33 mouse cellular contexts compared by ENCODE assay signal in genomic region chr2:73266623-73267022, GRCm38 (mm10). TPM values are rescaled to one million over a fixed set of nuclear protein-coding genes. Genes with fewer than 3 reads are reported as not detected.
"Had no signal": no experiment of that assay in that cellular context is flagged by ENCODE, and none has a peak within 500 bp of the region (broad histone marks: within the 10 kb centered on the region; RNA-seq: fewer than 3 reads in every experiment).

No protein-coding gene starts in this region.

- H3K9ac ChIP-seq: heart, embryonic 13.5 days; heart, embryonic 15.5 days; hindbrain, embryonic 13.5 days; hindbrain, embryonic 15.5 days; kidney, embryonic 15.5 days; limb, embryonic 13.5 days; limb, embryonic 15.5 days had no signal

- H3K4me3 ChIP-seq: heart, adult 2 months; heart, embryonic 13.5 days; heart, embryonic 15.5 days; hindbrain, embryonic 13.5 days; hindbrain, embryonic 15.5 days; kidney, embryonic 15.5 days; limb, embryonic 13.5 days; limb, embryonic 15.5 days had no signal

- H3K27ac ChIP-seq: heart, adult 2 months; heart, embryonic 13.5 days; heart, embryonic 15.5 days; hindbrain, embryonic 13.5 days; hindbrain, embryonic 15.5 days; hindbrain, postnatal 0 days; kidney, embryonic 15.5 days; kidney, postnatal 0 days; limb, embryonic 13.5 days; limb, embryonic 15.5 days had no signal

- DNase-seq: gastrocnemius, postnatal 14 days; gastrocnemius, postnatal 36 days; heart, adult 11 months; heart, adult 2 months; heart, postnatal 14 days; heart, postnatal 36 days; kidney, adult 11 months; kidney, adult 2 months; kidney, adult 9 months; kidney, postnatal 14 days; kidney, postnatal 36 days; layer of hippocampus, adult 9-11 months; layer of hippocampus, postnatal 36 days; left cerebral cortex, postnatal 4 days had no signal

- H3K4me2 ChIP-seq: heart, embryonic 11.5 days; heart, embryonic 13.5 days; heart, embryonic 15.5 days; hindbrain, embryonic 13.5 days; hindbrain, embryonic 15.5 days; kidney, embryonic 15.5 days; limb, embryonic 13.5 days; limb, embryonic 15.5 days had no signal

- H3K9me3 ChIP-seq: heart, embryonic 15.5 days; hindbrain, embryonic 13.5 days; hindbrain, embryonic 15.5 days; kidney, embryonic 15.5 days; limb, embryonic 13.5 days; limb, embryonic 15.5 days had no signal

- H3K36me3 ChIP-seq: heart, embryonic 13.5 days; heart, embryonic 15.5 days; hindbrain, embryonic 13.5 days; hindbrain, embryonic 15.5 days; kidney, embryonic 15.5 days; limb, embryonic 13.5 days; limb, embryonic 15.5 days had no signal

RNA-seq across cellular contexts. Expression of gene Sp9, which starts 5.1 kb away (rescaled TPM):
- total RNA-seq: gastrocnemius, adult 18-20 months; gastrocnemius, adult 8-10 months; gastrocnemius, postnatal 14 days; gastrocnemius, postnatal 36 days; heart, adult 2 months; heart, postnatal 14 days; heart, postnatal 36 days; hematopoietic stem cell, adult 5-6 weeks; liver, adult 2 months had no signal
- polyA plus RNA-seq: gonadal fat pad, adult 2 months; heart, adult 2 months; heart, embryonic 13.5 days; heart, embryonic 15.5 days; heart, postnatal 0 days; intestine, embryonic 14.5 days; intestine, embryonic 16.5 days; kidney, adult 2 months; kidney, postnatal 0 days; large intestine, adult 2 months; liver, adult 2 months had no signal
